Mouse (Mus musculus): ENCODE results near the gene Tnfaip8l3.

Gene Tnfaip8l3

GRCm38 (mm10) chr9:53986972-53987371 is 81.2 kb downstream of the Tnfaip8l3 start:
- no peak for DNase-seq

DNA sequence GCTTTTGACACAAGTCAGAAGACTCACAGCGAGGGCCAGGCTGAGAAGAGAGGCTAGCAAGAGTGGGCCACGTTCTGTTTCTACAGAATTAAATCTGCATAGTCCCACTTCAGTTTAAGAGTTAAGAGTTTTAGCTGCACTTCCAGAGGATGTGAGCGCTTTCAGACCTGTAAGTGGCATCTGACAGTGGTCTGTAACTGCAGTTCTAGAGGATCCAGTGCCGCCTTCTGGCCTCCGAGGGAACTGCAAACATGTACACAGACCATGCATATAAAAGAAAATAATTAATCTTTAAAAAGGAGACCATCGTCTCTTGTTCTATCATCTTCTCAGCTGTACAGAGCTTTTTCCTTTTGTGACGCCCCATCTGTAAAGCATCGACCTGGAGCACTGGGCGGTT is 83.3 kb downstream of the Tnfaip8l3 start:
- peak; percentile 30 to 39 for DNase-seq

GRCm38 (mm10) chr9:53975122-53975518 is 93.1 kb downstream of the Tnfaip8l3 start, which contains the start of gene Elmod1:
Gene Elmod1, minus strand, starts transcription at chr9:53975301.
- DNase-seq = no peak

DNA sequence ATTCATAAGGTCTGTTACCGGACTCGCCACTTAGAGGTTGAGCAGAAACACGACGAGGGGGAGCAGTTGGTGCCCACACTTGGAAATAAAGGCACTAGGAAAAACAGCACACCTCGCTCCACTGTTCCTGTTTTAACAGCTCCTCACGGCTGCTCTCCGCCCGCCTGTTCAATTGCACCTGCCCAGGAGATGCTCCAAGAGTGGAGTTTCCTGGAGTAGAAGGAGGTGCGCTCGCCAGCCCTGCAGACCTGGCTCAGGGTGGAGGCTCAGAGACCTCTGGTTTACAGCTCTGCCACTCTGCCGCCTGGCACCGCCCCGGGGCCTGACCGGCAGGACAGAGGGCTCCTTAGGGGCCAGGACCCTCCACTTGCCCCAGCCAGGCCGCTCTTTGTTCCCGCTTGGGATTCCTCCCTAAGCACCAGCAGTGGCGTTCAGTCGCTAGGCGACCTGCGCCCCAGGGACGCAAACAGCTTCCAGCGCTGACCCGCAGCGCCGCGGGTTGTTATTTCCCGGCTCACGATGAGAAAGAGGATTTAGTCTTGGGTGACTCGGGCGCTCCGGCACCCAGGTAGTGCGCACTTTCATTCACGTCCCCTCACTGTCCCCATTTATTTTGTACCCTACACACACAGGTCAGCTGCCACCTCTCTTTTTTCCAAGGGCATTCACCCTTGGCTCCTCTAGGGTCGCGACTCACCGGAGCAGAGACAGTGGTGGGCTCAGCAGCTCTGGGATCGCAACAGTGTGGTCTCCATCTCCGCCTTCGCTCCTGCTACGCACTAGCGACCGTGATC is 93.7 kb downstream of the Tnfaip8l3 start:
- no peak for DNase-seq

GRCm38 (mm10) chr9:53973929-53974327 is 94.3 kb downstream of the Tnfaip8l3 start:
- no peak for DNase-seq
